Mouse (Mus musculus): ENCODE results near the gene Ece1. TPM values are rescaled to one million over a fixed set of nuclear protein-coding genes. Genes with fewer than 3 reads are reported as not detected.
A peak's percentile ranks its signal among the peaks of the same experiment; 100 is the strongest.

The Ece1 gene
- polyA plus RNA-seq, 1 experiment from 2014 or later = 118 TPM

- Histone ChIP-seq H3K4me1 (peaks cover 68% of the 10 kb centered on the region), H3K27ac (peak overlapping the region; percentile 84), H3K27me3 (ENCODE audit: insufficient read depth, poor library complexity, severe bottlenecking) (no peaks in the 10 kb centered on the region), H3K36me3 (peaks cover 41% of the 10 kb centered on the region), H3K4me3 (0 out of 2 replicates have a peak overlapping the region, but pooled peaks have one; percentile 5), H3K9me3 (no peaks in the 10 kb centered on the region)
- WGBS = 59% methylated on average over 12 of the region's 12 CpGs
- no peak for DNase-seq (ENCODE audit: low spot score)
Measured at GRCm38 (mm10) chr4:137927741-137928535, 65.9 kb downstream of the Ece1 start.

- Histone ChIP-seq H3K4me3 (no peak overlapping the region), H3K36me3 (peaks cover 38% of the 10 kb centered on the region), H3K27me3 (ENCODE audit: insufficient read depth, poor library complexity, severe bottlenecking) (no peaks in the 10 kb centered on the region), H3K27ac (peak overlapping the region; percentile 84), H3K4me1 (peaks cover 72% of the 10 kb centered on the region), H3K9me3 (no peaks in the 10 kb centered on the region)
- DNase-seq (ENCODE audit: low spot score) = no peak
- whole genome bisulfite sequencing = 66% methylated on average over 1 of the region's 1 CpGs
Measured at GRCm38 (mm10) chr4:137928813-137929212, 66.8 kb downstream of the Ece1 start.

GRCm38 (mm10) chr4:137929341-137930016 is 67.4 kb downstream of the Ece1 start:
- H3K27ac ChIP-seq = peak overlapping the region; percentile 84
- peaks cover 43% of the 10 kb centered on the region for H3K36me3 ChIP-seq
- H3K4me1 ChIP-seq = peaks cover 72% of the 10 kb centered on the region
- H3K4me3 ChIP-seq = no peak overlapping the region
- no peaks in the 10 kb centered on the region for H3K9me3 ChIP-seq
- H3K27me3 ChIP-seq (ENCODE audit: insufficient read depth, poor library complexity, severe bottlenecking) = no peaks in the 10 kb centered on the region
- 56% methylated on average over 15 of the region's 15 CpGs for WGBS
- DNase-seq (ENCODE audit: low spot score) = no peak

GRCm38 (mm10) chr4:137930500-137931008 is 68.5 kb downstream of the Ece1 start:
- peaks cover 72% of the 10 kb centered on the region for H3K4me1 ChIP-seq
- 0 out of 2 replicates have a peak, but pooled peaks cover 4% of the 10 kb centered on the region for H3K9me3 ChIP-seq
- peak overlapping the region; percentile 84 for H3K27ac ChIP-seq
- H3K27me3 ChIP-seq (ENCODE audit: insufficient read depth, poor library complexity, severe bottlenecking) = no peaks in the 10 kb centered on the region
- 16% methylated on average over 9 of the region's 9 CpGs for WGBS
- peaks cover 54% of the 10 kb centered on the region for H3K36me3 ChIP-seq
- peak overlapping the region; percentile 35 for H3K4me3 ChIP-seq
- DNase-seq (ENCODE audit: low spot score) = no peak

GRCm38 (mm10) chr4:137931009-137931757 is 69.1 kb downstream of the Ece1 start:
- peak overlapping the region; percentile 84 for H3K27ac ChIP-seq
- peaks cover 69% of the 10 kb centered on the region for H3K4me1 ChIP-seq
- DNase-seq (ENCODE audit: low spot score) = peak; percentile 94
- H3K27me3 ChIP-seq (ENCODE audit: insufficient read depth, poor library complexity, severe bottlenecking) = no peaks in the 10 kb centered on the region
- H3K36me3 ChIP-seq = peaks cover 59% of the 10 kb centered on the region
- 3% methylated on average over 18 of the region's 18 CpGs for WGBS
- H3K4me3 ChIP-seq = peak overlapping the region; percentile 35
- 0 out of 2 replicates have a peak, but pooled peaks cover 4% of the 10 kb centered on the region for H3K9me3 ChIP-seq

GRCm38 (mm10) chr4:137932554-137933178 is 70.6 kb downstream of the Ece1 start:
- Histone ChIP-seq H3K4me1 (peaks cover 56% of the 10 kb centered on the region), H3K36me3 (peaks cover 59% of the 10 kb centered on the region), H3K27ac (peak overlapping the region; percentile 83), H3K27me3 (ENCODE audit: insufficient read depth, poor library complexity, severe bottlenecking) (no peaks in the 10 kb centered on the region), H3K4me3 (no peak overlapping the region), H3K9me3 (0 out of 2 replicates have a peak, but pooled peaks cover 4% of the 10 kb centered on the region)
- 58% methylated on average over 6 of the region's 6 CpGs for WGBS
- no peak for DNase-seq (ENCODE audit: low spot score)

GRCm38 (mm10) chr4:137933328-137933727 is 71.3 kb downstream of the Ece1 start:
- Histone ChIP-seq H3K9me3 (0 out of 2 replicates have a peak, but pooled peaks cover 4% of the 10 kb centered on the region), H3K27me3 (ENCODE audit: insufficient read depth, poor library complexity, severe bottlenecking) (no peaks in the 10 kb centered on the region), H3K36me3 (peaks cover 58% of the 10 kb centered on the region), H3K4me3 (no peak overlapping the region), H3K4me1 (peaks cover 49% of the 10 kb centered on the region), H3K27ac (peak overlapping the region; percentile 76)
- WGBS = 28% methylated on average over 5 of the region's 5 CpGs
- DNase-seq (ENCODE audit: low spot score) = no peak

- H3K4me3 ChIP-seq = no peak overlapping the region
- peaks cover 21% of the 10 kb centered on the region for H3K4me1 ChIP-seq
- WGBS = 91% methylated on average over 4 of the region's 4 CpGs
- H3K36me3 ChIP-seq = peaks cover 83% of the 10 kb centered on the region
- no peak overlapping the region for H3K27ac ChIP-seq
- H3K27me3 ChIP-seq (ENCODE audit: insufficient read depth, poor library complexity, severe bottlenecking) = no peaks in the 10 kb centered on the region
- DNase-seq (ENCODE audit: low spot score) = no peak
- 0 out of 2 replicates have a peak, but pooled peaks cover 4% of the 10 kb centered on the region for H3K9me3 ChIP-seq
Measured at GRCm38 (mm10) chr4:137936134-137936533, 74.1 kb downstream of the Ece1 start.

GRCm38 (mm10) chr4:137940061-137940460 is 78.0 kb downstream of the Ece1 start:
- H3K9me3 ChIP-seq = no peaks in the 10 kb centered on the region
- peaks cover 99% of the 10 kb centered on the region for H3K36me3 ChIP-seq
- 91% methylated on average over 10 of the region's 10 CpGs for WGBS
- H3K4me1 ChIP-seq = peaks cover 25% of the 10 kb centered on the region
- no peaks in the 10 kb centered on the region for H3K27me3 ChIP-seq (ENCODE audit: insufficient read depth, poor library complexity, severe bottlenecking)
- H3K4me3 ChIP-seq = no peak overlapping the region
- no peak for DNase-seq (ENCODE audit: low spot score)
- no peak overlapping the region for H3K27ac ChIP-seq

- WGBS = 91% methylated on average over 12 of the region's 12 CpGs
- H3K9me3 ChIP-seq = no peaks in the 10 kb centered on the region
- no peak overlapping the region for H3K27ac ChIP-seq
- H3K27me3 ChIP-seq (ENCODE audit: insufficient read depth, poor library complexity, severe bottlenecking) = no peaks in the 10 kb centered on the region
- peaks cover 25% of the 10 kb centered on the region for H3K4me1 ChIP-seq
- DNase-seq (ENCODE audit: low spot score) = no peak
- H3K4me3 ChIP-seq = no peak overlapping the region
- H3K36me3 ChIP-seq = peaks cover 99% of the 10 kb centered on the region
Measured at GRCm38 (mm10) chr4:137941131-137941844, 79.3 kb downstream of the Ece1 start.

- H3K27me3 ChIP-seq (ENCODE audit: insufficient read depth, poor library complexity, severe bottlenecking) = no peaks in the 10 kb centered on the region
- peak overlapping the region; percentile 3; the same call in 1 of the 2 replicates for H3K27ac ChIP-seq
- DNase-seq (ENCODE audit: low spot score) = no peak
- H3K36me3 ChIP-seq = peaks cover 99% of the 10 kb centered on the region
- H3K9me3 ChIP-seq = no peaks in the 10 kb centered on the region
- no peak overlapping the region for H3K4me3 ChIP-seq
- WGBS = 74% methylated on average over 17 of the region's 17 CpGs
- peaks cover 25% of the 10 kb centered on the region for H3K4me1 ChIP-seq
Measured at GRCm38 (mm10) chr4:137941871-137942781, 80.1 kb downstream of the Ece1 start.

Measured in heart, embryonic 10.5 days (tissue).